Mouse (Mus musculus): ENCODE results near the gene Cacng1. TPM values are rescaled to one million over a fixed set of nuclear protein-coding genes. Genes with fewer than 3 reads are reported as not detected.

Cacng1 gene
- polyA plus RNA-seq, 1 experiment from 2014 or later = 1.3 TPM

GRCm38 (mm10) chr11:107674601-107675000 lies 41.7 kb downstream of the Cacng1 start:
- H3K27ac ChIP-seq = no peak overlapping the region
- ATAC-seq (replicated peaks; ENCODE audit: low FRiP score) = no peak
- H3K36me3 ChIP-seq = peaks cover 76% of the 10 kb centered on the region
- no peaks in the 10 kb centered on the region for H3K27me3 ChIP-seq
- no peaks in the 10 kb centered on the region; the same call in 1 of the 2 replicates for H3K9me3 ChIP-seq (replicated peaks)
- no peak overlapping the region for H3K4me3 ChIP-seq (replicated peaks)
- H3K9ac ChIP-seq = no peak overlapping the region
- no peak overlapping the region for H3K4me2 ChIP-seq
- WGBS = 88% methylated on average over 8 of the region's 8 CpGs
- H3K4me1 ChIP-seq = 0 out of 2 replicates have a peak, but pooled peaks cover 10% of the 10 kb centered on the region

GRCm38 (mm10) chr11:107674006-107674405 lies 42.3 kb downstream of the Cacng1 start:
- H3K4me1 ChIP-seq = 0 out of 2 replicates have a peak, but pooled peaks cover 10% of the 10 kb centered on the region
- WGBS = 81% methylated on average over 5 of the region's 5 CpGs
- no peak overlapping the region for H3K4me3 ChIP-seq (replicated peaks)
- no peak overlapping the region for H3K4me2 ChIP-seq
- H3K36me3 ChIP-seq = peaks cover 81% of the 10 kb centered on the region
- H3K9ac ChIP-seq = no peak overlapping the region
- no peaks in the 10 kb centered on the region; the same call in 1 of the 2 replicates for H3K9me3 ChIP-seq (replicated peaks)
- ATAC-seq (replicated peaks; ENCODE audit: low FRiP score) = no peak
- no peaks in the 10 kb centered on the region for H3K27me3 ChIP-seq
- no peak overlapping the region for H3K27ac ChIP-seq

GRCm38 (mm10) chr11:107668977-107669376 lies 47.3 kb downstream of the Cacng1 start:
- ATAC-seq (replicated peaks; ENCODE audit: low FRiP score) = no peak
- Histone ChIP-seq H3K36me3 (peaks cover 97% of the 10 kb centered on the region), H3K27me3 (no peaks in the 10 kb centered on the region), H3K9ac (no peak overlapping the region), H3K4me2 (no peak overlapping the region), H3K9me3 (replicated peaks) (no peaks in the 10 kb centered on the region), H3K4me1 (no peaks in the 10 kb centered on the region), H3K4me3 (replicated peaks) (no peak overlapping the region), H3K27ac (no peak overlapping the region)
- WGBS = 77% methylated on average over 4 of the region's 4 CpGs

GRCm38 (mm10) chr11:107668223-107668622 lies 48.1 kb downstream of the Cacng1 start:
- no peak overlapping the region for H3K9ac ChIP-seq
- no peak overlapping the region for H3K4me3 ChIP-seq (replicated peaks)
- H3K4me1 ChIP-seq = no peaks in the 10 kb centered on the region
- H3K9me3 ChIP-seq (replicated peaks) = no peaks in the 10 kb centered on the region
- H3K27me3 ChIP-seq = no peaks in the 10 kb centered on the region
- no peak overlapping the region for H3K27ac ChIP-seq
- 88% methylated on average over 6 of the region's 6 CpGs for WGBS
- H3K36me3 ChIP-seq = peaks cover 95% of the 10 kb centered on the region
- ATAC-seq (replicated peaks; ENCODE audit: low FRiP score) = no peak
- H3K4me2 ChIP-seq = no peak overlapping the region

- peaks cover 95% of the 10 kb centered on the region for H3K36me3 ChIP-seq
Measured at GRCm38 (mm10) chr11:107667542-107667941, 48.8 kb downstream of the Cacng1 start.

GRCm38 (mm10) chr11:107662666-107663065 lies 53.7 kb downstream of the Cacng1 start:
- H3K4me1 ChIP-seq = 0 out of 2 replicates have a peak, but pooled peaks cover 3% of the 10 kb centered on the region
- WGBS = 67% methylated on average over 5 of the region's 5 CpGs
- no peaks in the 10 kb centered on the region for H3K27me3 ChIP-seq
- no peak overlapping the region for H3K4me2 ChIP-seq
- H3K36me3 ChIP-seq = peaks cover 95% of the 10 kb centered on the region
- H3K4me3 ChIP-seq (replicated peaks) = no peak overlapping the region
- no peak for ATAC-seq (replicated peaks; ENCODE audit: low FRiP score)
- no peak overlapping the region for H3K9ac ChIP-seq
- H3K27ac ChIP-seq = no peak overlapping the region
- H3K9me3 ChIP-seq (replicated peaks) = no peaks in the 10 kb centered on the region

More at GRCm38 (mm10) chr11:107667542-107667941, 48.8 kb downstream of the Cacng1 start:
- no peaks in the 10 kb centered on the region for H3K27me3 ChIP-seq
- H3K4me2 ChIP-seq = no peak overlapping the region
- H3K4me1 ChIP-seq = no peaks in the 10 kb centered on the region
- no peak for ATAC-seq (replicated peaks; ENCODE audit: low FRiP score)
- H3K9ac ChIP-seq = no peak overlapping the region
- no peak overlapping the region for H3K4me3 ChIP-seq (replicated peaks)
- no peaks in the 10 kb centered on the region for H3K9me3 ChIP-seq (replicated peaks)
- WGBS = 63% methylated on average over 2 of the region's 2 CpGs
- H3K27ac ChIP-seq = no peak overlapping the region

- no peak overlapping the region for H3K9ac ChIP-seq
- H3K36me3 ChIP-seq = peaks cover 95% of the 10 kb centered on the region
- no peak overlapping the region for H3K4me3 ChIP-seq (replicated peaks)
- WGBS = 94% methylated on average over 4 of the region's 4 CpGs
- H3K4me2 ChIP-seq = no peak overlapping the region
- no peak for ATAC-seq (replicated peaks; ENCODE audit: low FRiP score)
- no peaks in the 10 kb centered on the region for H3K27me3 ChIP-seq
- no peaks in the 10 kb centered on the region for H3K9me3 ChIP-seq (replicated peaks)
- H3K4me1 ChIP-seq = 0 out of 2 replicates have a peak, but pooled peaks cover 3% of the 10 kb centered on the region
- H3K27ac ChIP-seq = no peak overlapping the region
Measured at GRCm38 (mm10) chr11:107660452-107660851, 55.9 kb downstream of the Cacng1 start.

- Histone ChIP-seq H3K4me2 (no peak overlapping the region), H3K27me3 (no peaks in the 10 kb centered on the region), H3K4me3 (replicated peaks) (no peak overlapping the region), H3K27ac (no peak overlapping the region), H3K36me3 (peaks cover 80% of the 10 kb centered on the region), H3K9ac (no peak overlapping the region), H3K9me3 (replicated peaks) (no peaks in the 10 kb centered on the region), H3K4me1 (peaks cover 10% of the 10 kb centered on the region; the same call in 1 of the 2 replicates)
- ATAC-seq (replicated peaks; ENCODE audit: low FRiP score) = no peak
- WGBS = 88% methylated on average over 5 of the region's 5 CpGs
Measured at GRCm38 (mm10) chr11:107657117-107657516, 59.2 kb downstream of the Cacng1 start.

- H3K27me3 ChIP-seq = no peaks in the 10 kb centered on the region
- peaks cover 72% of the 10 kb centered on the region for H3K36me3 ChIP-seq
- H3K4me3 ChIP-seq (replicated peaks) = no peak overlapping the region
- H3K4me1 ChIP-seq = peaks cover 17% of the 10 kb centered on the region
- no peak overlapping the region for H3K27ac ChIP-seq
- ATAC-seq (replicated peaks; ENCODE audit: low FRiP score) = no peak
- H3K4me2 ChIP-seq = no peak overlapping the region
- no peak overlapping the region for H3K9ac ChIP-seq
- H3K9me3 ChIP-seq (replicated peaks) = no peaks in the 10 kb centered on the region
- WGBS = 90% methylated on average over 4 of the region's 4 CpGs
Measured at GRCm38 (mm10) chr11:107655538-107655937, 60.8 kb downstream of the Cacng1 start.

Other genes with a start within 250 kb of the Cacng1 start
- 21.3 and 21.5 TPM in 2 replicates for gene Pitpnc1, start 245.8 kb downstream of the Cacng1 start, polyA plus RNA-seq (2015; fragmentation: Nextera tagmentation; extraction: Ambion mirVana)
- gene Psmd12, start 237.0 kb downstream of the Cacng1 start, polyA plus RNA-seq (2015; fragmentation: Nextera tagmentation; extraction: Ambion mirVana) = 178 and 184 TPM in 2 replicates
- gene Helz, start 168.6 kb downstream of the Cacng1 start, polyA plus RNA-seq (2015; fragmentation: Nextera tagmentation; extraction: Ambion mirVana) = 22.5 and 22.9 TPM in 2 replicates
- 2.5 and 3.3 TPM in 2 replicates for gene Cacng4, start 78.0 kb upstream of the Cacng1 start, polyA plus RNA-seq (2015; fragmentation: Nextera tagmentation; extraction: Ambion mirVana)
- gene Cacng5, start 198.5 kb upstream of the Cacng1 start, polyA plus RNA-seq (2015; fragmentation: Nextera tagmentation; extraction: Ambion mirVana) = 0.35 and 1.2 TPM in 2 replicates